Mouse (Mus musculus) embryo, embryonic 10 days (tissue): ENCODE results near the gene Gm16427.
"Not testable (repeated sequence)": the region's sequence is repeated elsewhere in the genome, so short reads cannot be mapped to it uniquely, and the experiment has no call there.

Experiments used
- DNase-seq: peaks from one replicate; pipeline ENCODE4 v3.0.0-alpha.2; 2015; ENCODE audit warnings: low spot score

The Gm16427 gene

GRCm38 (mm10) chr5:93540100-93540499, at the start of gene Gm16427:
Gm16427 (minus strand) TSS chr5:93540200.
- DNase-seq: not testable (repeated sequence)
